Mouse (Mus musculus) liver, embryonic 15.5 days (tissue): ENCODE measurements at regions not wholly inside any gene's neighbourhood (a gene's known extent, or its start where the extent isn't known, plus 50 kb on each side); places are given as distances from the start of the nearest gene placed in this dataset. TPM values are rescaled to one million over a fixed set of nuclear protein-coding genes. Genes with fewer than 3 reads are reported as not detected.

Experiments used
- ATAC-seq: fragments of 200-750 bp; cut with Nextera tagmentation; 2 replicates; pipeline ENCODE4 v1.8.0; 2017; ENCODE audit warnings: moderate number of reproducible peaks, mild to moderate bottlenecking, moderate library complexity; ENCODE audit not compliant: insufficient read depth
- H3K27ac ChIP-seq: fragments of 300-500 bp; sonication (generic); replicated peaks from 2 replicates; pipeline ENCODE4 v1.5.1; 2015; ENCODE audit warnings: mild to moderate bottlenecking, inconsistent platforms
- H3K27me3 ChIP-seq: fragments of 300-500 bp; sonication (generic); 2 replicates; pipeline ENCODE4 v1.6.1; 2015; ENCODE audit warnings: mild to moderate bottlenecking, inconsistent platforms
- H3K36me3 ChIP-seq: fragments of 300-500 bp; sonication (generic); replicated peaks from 2 replicates; pipeline ENCODE4 v1.6.1; 2015; ENCODE audit warnings: moderate library complexity, mild to moderate bottlenecking, inconsistent platforms
- H3K4me1 ChIP-seq: fragments of 300-500 bp; sonication (generic); replicated peaks from 2 replicates; pipeline ENCODE4 v1.6.1; 2015; ENCODE audit warnings: inconsistent platforms
- H3K4me2 ChIP-seq: fragments of 300-500 bp; sonication (generic); 2 replicates; pipeline ENCODE4 v1.6.1; 2015; ENCODE audit warnings: moderate library complexity, mild to moderate bottlenecking, inconsistent platforms
- H3K4me3 ChIP-seq: fragments of 300-500 bp; sonication (generic); replicated peaks from 2 replicates; pipeline ENCODE4 v1.5.1; 2015; ENCODE audit warnings: mild to moderate bottlenecking, inconsistent platforms
- H3K9ac ChIP-seq: fragments of 300-500 bp; sonication (generic); 2 replicates; pipeline ENCODE4 v1.6.1; 2015; ENCODE audit warnings: moderate library complexity, mild to moderate bottlenecking, inconsistent platforms
- H3K9me3 ChIP-seq: fragments of 300-500 bp; sonication (generic); replicated peaks from 2 replicates; pipeline ENCODE4 v1.6.1; 2016; ENCODE audit warnings: inconsistent platforms
- WGBS: fragments of 180-500 bp; shearing (Covaris S2); methylation state at CpG from one replicate; pipeline ENCODE4 v1.1.7; 2015; ENCODE audit warnings: mixed read lengths; ENCODE audit not compliant: insufficient replicate concordance; 5-methylcytosine and 5-hydroxymethylcytosine counted together
- microRNA-seq: library from miRNA; unstranded; fragments of <30 nt; microRNA quantifications from one replicate; pipeline ENCODE4, GENCODE M21; 2016

- Histone ChIP-seq H3K4me2 (no peak overlapping the region), H3K36me3 (no peaks in the 10 kb centered on the region), H3K4me1 (no peaks in the 10 kb centered on the region), H3K9ac (no peak overlapping the region), H3K4me3 (no peak overlapping the region), H3K9me3 (no peaks in the 10 kb centered on the region), H3K27me3 (no peaks in the 10 kb centered on the region), H3K27ac (no peak overlapping the region)
- WGBS = 78% methylated on average over 17 of the region's 17 CpGs
- ATAC-seq = no peak
Observed at GRCm38 (mm10) chr3:6137374-6137773, 386.8 kb downstream of the Gm8797 start.

DNA sequence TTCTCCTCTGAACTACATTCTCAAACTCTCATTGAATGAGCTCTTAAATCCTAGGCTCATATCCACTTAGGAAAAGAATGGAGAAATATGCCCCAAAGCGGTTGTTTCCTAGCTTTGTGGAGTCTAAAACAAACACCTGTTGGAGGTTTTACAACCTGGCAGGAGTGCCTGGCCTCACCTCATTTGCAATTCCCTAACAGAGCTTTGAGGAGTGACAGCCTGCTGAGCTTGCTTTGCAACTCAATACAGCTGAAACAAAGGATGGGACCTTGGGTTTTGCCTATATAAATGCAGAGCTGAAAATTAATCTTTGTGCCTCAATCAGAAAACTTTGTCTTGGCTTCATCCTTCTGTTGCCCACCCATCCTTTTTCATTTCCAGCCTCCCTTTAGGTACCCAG lies 423.2 kb downstream of the Gm8797 start:
- no peak overlapping the region for H3K9ac ChIP-seq
- H3K4me1 ChIP-seq = no peaks in the 10 kb centered on the region
- WGBS = 17% methylated on average over 1 of the region's 1 CpGs
- no peaks in the 10 kb centered on the region for H3K27me3 ChIP-seq
- H3K4me3 ChIP-seq = no peak overlapping the region
- H3K4me2 ChIP-seq = no peak overlapping the region
- ATAC-seq = no peak
- no peaks in the 10 kb centered on the region for H3K36me3 ChIP-seq
- no peaks in the 10 kb centered on the region for H3K9me3 ChIP-seq
- no peak overlapping the region for H3K27ac ChIP-seq

- ATAC-seq = no peak
- H3K27ac ChIP-seq = no peak overlapping the region
- H3K36me3 ChIP-seq = no peaks in the 10 kb centered on the region
- no peak overlapping the region for H3K4me3 ChIP-seq
- WGBS = 62% methylated on average over 2 of the region's 2 CpGs
- H3K9me3 ChIP-seq = no peaks in the 10 kb centered on the region
- no peaks in the 10 kb centered on the region for H3K27me3 ChIP-seq
- no peaks in the 10 kb centered on the region for H3K4me1 ChIP-seq
- no peak overlapping the region for H3K4me2 ChIP-seq
- no peak overlapping the region for H3K9ac ChIP-seq
Observed at GRCm38 (mm10) chr3:6182533-6182932, 431.9 kb downstream of the Gm8797 start.

DNA sequence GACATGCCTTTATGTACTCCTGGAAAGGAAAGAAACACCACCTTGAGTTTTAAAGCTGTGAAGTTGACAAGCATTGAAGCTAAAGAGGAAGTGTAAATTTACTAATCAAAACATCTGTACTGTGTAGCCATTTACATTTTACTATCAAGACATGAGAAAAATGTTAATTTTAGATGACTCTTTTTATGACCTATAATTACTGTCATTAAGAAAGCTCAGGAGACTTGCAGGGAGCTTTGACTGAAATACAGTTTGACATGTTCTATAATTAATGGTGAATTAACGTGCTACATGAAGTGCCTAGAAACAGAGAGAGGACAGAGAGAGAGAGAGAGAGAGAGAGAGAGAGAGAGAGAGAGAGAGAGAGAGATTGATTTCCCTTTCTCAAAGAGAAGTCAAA lies 432.8 kb downstream of the Gm8797 start:
- Histone ChIP-seq H3K27me3 (no peaks in the 10 kb centered on the region), H3K9ac (no peak overlapping the region), H3K4me3 (no peak overlapping the region), H3K4me2 (no peak overlapping the region), H3K36me3 (no peaks in the 10 kb centered on the region), H3K27ac (no peak overlapping the region), H3K4me1 (no peaks in the 10 kb centered on the region), H3K9me3 (no peaks in the 10 kb centered on the region)
- ATAC-seq = no peak
- 36% methylated on average over 1 of the region's 1 CpGs for WGBS

GRCm38 (mm10) chr3:6204656-6205055 lies 415.6 kb downstream of the 1700008P02Rik start:
- H3K4me2 ChIP-seq = no peak overlapping the region
- H3K27me3 ChIP-seq = no peaks in the 10 kb centered on the region
- no peaks in the 10 kb centered on the region for H3K4me1 ChIP-seq
- ATAC-seq = no peak
- H3K4me3 ChIP-seq = no peak overlapping the region
- 23% methylated on average over 2 of the region's 2 CpGs for WGBS
- H3K9me3 ChIP-seq = no peaks in the 10 kb centered on the region
- H3K36me3 ChIP-seq = no peaks in the 10 kb centered on the region
- no peak overlapping the region for H3K27ac ChIP-seq
- H3K9ac ChIP-seq = no peak overlapping the region

- Histone ChIP-seq H3K9ac (no peak overlapping the region), H3K4me2 (no peak overlapping the region), H3K9me3 (no peaks in the 10 kb centered on the region), H3K4me1 (no peaks in the 10 kb centered on the region), H3K36me3 (no peaks in the 10 kb centered on the region), H3K27ac (no peak overlapping the region), H3K4me3 (no peak overlapping the region), H3K27me3 (no peaks in the 10 kb centered on the region)
- WGBS = 17% methylated on average over 1 of the region's 1 CpGs
- no peak for ATAC-seq
Observed at GRCm38 (mm10) chr3:6228685-6229084, 391.6 kb downstream of the 1700008P02Rik start.

Small RNA genes in the stretch of these regions (microRNA-seq; reads per million reads assigned to microRNA genes)
- not detected for gene Gm25144
- gene Gm25352 = not detected
